10 mouse cellular contexts compared by ENCODE assay signal in genomic region chr2:34569131-34569530, GRCm38 (mm10).
DNase-seq lines count a peak whose midpoint lies in the region; ATAC-seq lines count a peak whose summit lies in the region.
"Had no signal": no experiment of that assay in that cellular context is flagged by ENCODE, and none has a peak within 500 bp of the region (broad histone marks: within the 10 kb centered on the region; RNA-seq: fewer than 3 reads in every experiment).

No protein-coding gene starts in this region.

- peak; percentile 8 for DNase-seq in cerebellum, adult 9-10 months
- DNase-seq in cerebellum, adult 11 months = no peak
- peak; percentile 11 to 41 for DNase-seq in layer of hippocampus, adult 18-20 months (ENCODE audit: low spot score in 2 of 2)
- no peak for DNase-seq in layer of hippocampus, postnatal 10 days (ENCODE audit: low spot score in 2 of 2)
- DNase-seq in adipocyte (ENCODE audit: low spot score) = peak; percentile 10
- peak; percentile 31 to 33 for DNase-seq in left cerebral cortex, postnatal 14 days (ENCODE audit: low spot score in 2 of 2)
- no peak for DNase-seq in MN1 (ENCODE audit: low spot score)
- DNase-seq: heart, postnatal 36 days; kidney, adult 8-10 months had no signal

- no peak for ATAC-seq in monocyte, adult 5-6 weeks (replicated peaks; ENCODE audit: insufficient number of reproducible peaks, low FRiP score, low TSS enrichment, poor library complexity, severe bottlenecking)

- intact Hi-C loops in left cerebral cortex, postnatal 14 days (cut with DNase I) = no loop called here

Comparison
In these comparisons a context has a peak if more than half of its experiments do, and no peak if none do; other contexts are left out.
1. DNase-seq: peak in cerebellum, adult 9-10 months (single experiment), layer of hippocampus, adult 18-20 months (2 of 2), adipocyte (single experiment) and left cerebral cortex, postnatal 14 days (2 of 2); none in cerebellum, adult 11 months (single experiment), layer of hippocampus, postnatal 10 days (0 of 2) and MN1 (single experiment).